Mouse (Mus musculus): ENCODE measurements around the gene Trio. TPM values are rescaled to one million over a fixed set of nuclear protein-coding genes. Genes with fewer than 3 reads are reported as not detected.

Gene Trio
- polyA plus RNA-seq, 1 experiment: 24.7 TPM

DNA sequence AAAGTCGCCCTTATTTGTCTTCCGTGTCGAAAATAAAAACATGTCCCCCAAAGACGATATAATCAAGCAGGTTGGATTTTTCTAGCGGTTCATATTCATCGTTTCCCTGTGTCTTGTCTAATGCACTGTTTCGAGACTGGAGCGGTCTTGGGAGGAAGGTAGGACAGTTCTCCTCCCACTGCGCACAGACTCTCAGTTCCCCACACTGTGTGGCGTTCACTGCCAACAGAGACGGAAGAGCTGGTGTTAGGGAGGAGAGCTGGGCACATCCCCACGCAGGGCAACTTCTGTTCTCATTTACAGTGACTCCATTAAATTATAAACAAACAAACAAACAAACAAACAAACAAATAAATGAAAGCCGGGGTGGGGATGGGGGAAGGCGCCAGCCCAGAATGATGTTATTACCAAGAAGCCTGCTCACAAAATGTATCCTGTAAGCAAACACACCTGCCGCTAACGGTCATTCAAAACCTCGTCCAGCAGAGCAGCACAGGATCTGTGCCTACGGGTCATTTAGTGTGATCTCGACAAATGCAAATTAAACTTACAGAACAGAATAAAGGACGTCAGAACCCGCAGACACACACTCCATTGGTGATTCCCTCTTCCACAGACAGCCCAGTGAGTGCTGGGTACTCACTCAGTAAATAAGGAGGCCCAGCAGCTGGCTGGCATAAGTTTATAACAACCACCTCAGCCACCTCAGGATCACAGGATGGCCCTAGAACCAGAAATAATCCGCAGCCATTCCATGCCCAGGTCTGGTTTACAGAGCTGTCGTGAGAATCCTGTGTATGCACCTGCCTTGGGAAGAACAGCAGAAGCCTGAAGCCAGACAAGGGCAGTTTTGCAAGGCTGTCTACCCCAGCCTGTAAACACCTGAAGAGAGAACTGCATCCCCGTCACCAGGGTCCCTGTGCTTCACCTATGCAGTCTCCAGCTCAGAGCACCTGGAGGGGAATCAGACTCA, 87.5 kb downstream of the Trio start:
- H3K4me3 ChIP-seq (replicated peaks; ENCODE audit: control insufficient read depth, low read depth, low read length): no peak overlapping the region
- whole genome bisulfite sequencing: 58% methylated on average over 24 of the region's 24 CpGs
- no peak overlapping the region for H3K27ac ChIP-seq (ENCODE audit: control insufficient read depth, insufficient read depth, low read depth, low read length, poor library complexity)
- no peak for TF ChIP-seq POLR2A (IDR thresholded peaks at IDR 0.05; ENCODE audit: borderline replicate concordance, control insufficient read depth, low read depth, low read length)
- no peak for TF ChIP-seq CTCF (IDR thresholded peaks at IDR 0.05; ENCODE audit: control insufficient read depth, insufficient read depth, low read length)
- peaks cover 1% of the 10 kb centered on the region for H3K4me1 ChIP-seq (ENCODE audit: control insufficient read depth, insufficient read depth, low read length)

DNA sequence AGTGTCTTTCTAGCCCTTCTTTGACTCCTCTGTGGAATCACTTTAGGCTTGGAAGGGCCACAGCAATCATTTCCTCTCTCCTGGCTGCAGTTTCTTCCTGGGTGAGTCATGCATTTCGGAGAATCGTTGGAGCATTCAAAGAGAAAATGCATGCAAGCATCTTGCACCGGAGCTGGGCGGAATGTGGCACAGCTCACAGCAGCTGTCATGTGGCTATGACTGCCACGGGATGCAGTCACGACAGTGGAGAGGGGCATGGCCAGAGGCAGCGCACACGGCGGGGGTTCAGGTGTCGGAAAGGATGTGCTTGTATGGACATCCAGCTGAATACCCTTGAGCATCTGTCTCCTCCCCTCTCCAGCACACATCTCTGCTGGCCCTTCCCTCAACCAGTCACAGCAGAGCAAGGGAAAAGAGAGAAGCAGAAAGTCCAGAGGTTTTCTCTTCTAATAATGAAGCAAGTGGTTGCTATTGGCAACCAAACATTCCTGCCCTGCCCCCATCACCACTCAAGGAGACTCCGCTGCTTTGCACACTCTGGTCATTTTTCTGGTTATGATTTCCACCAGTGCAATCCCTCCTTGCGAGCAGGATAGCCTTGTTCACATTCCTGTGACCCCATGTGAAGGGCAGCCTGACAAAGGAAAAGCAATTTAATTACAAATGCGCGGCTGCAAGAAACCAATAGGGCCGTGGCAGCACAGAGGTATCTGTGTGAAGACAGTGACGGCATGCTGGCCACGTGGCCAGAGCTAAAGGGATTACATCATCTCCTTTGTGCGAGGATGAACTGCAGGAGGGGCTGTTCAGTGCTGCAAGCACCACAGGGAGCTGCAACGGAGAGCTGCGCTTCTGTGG, 88.4 kb downstream of the Trio start:
- TF ChIP-seq CTCF (IDR thresholded peaks at IDR 0.05; ENCODE audit: control insufficient read depth, insufficient read depth, low read length) (no peak), POLR2A (IDR thresholded peaks at IDR 0.05; ENCODE audit: borderline replicate concordance, control insufficient read depth, low read depth, low read length) (no peak)
- Histone ChIP-seq H3K4me1 (ENCODE audit: control insufficient read depth, insufficient read depth, low read length) (peaks cover 1% of the 10 kb centered on the region), H3K27ac (ENCODE audit: control insufficient read depth, insufficient read depth, low read depth, low read length, poor library complexity) (no peak overlapping the region), H3K4me3 (replicated peaks; ENCODE audit: control insufficient read depth, low read depth, low read length) (no peak overlapping the region)
- WGBS: 56% methylated on average over 20 of the region's 20 CpGs

DNA sequence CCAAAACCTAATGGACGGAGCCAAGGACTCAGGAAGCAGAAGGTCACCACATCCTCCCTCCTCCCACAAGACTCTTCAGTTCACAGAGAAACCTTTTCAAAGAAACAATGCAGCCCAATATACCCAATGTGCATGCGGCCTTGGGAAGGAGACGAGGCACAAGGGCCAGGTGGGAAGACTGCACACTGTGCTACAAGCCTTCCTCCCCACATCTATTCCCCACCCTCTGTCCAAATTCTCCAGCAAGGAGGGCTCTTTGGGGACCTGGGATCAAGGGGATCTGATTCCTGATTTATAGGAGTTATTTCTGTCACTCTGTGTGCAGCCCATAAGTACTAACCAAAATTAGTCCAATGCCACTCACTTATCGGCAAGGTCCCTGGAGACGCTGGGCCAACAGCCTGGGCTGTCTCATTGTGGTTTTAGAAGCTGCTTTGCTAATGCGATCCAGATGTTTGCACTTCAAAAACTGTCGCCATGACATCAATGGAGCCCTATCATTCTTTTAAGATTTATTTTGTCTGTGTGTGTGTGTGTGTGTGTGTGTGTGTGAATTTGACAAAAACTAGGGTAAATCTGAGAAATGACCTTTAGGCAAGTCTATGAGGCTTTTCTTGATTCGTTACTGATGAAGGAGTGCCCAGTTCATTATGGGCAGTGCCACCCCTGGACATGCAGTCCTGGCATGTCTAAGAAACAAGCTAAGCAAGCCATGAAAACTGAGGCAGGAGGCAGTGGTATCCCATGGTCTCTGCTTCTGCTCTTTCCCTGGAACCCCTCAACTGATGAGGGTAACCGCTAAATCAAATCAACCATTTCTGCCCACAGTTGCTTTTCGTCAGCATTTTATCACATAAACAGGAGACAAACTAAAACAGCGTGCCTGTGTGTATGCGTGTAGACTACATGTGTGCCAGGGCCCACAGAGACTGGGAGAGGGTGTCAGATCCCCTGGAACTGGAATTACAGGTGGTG, 89.6 kb downstream of the Trio start:
- Histone ChIP-seq H3K4me3 (replicated peaks; ENCODE audit: control insufficient read depth, low read depth, low read length) (no peak overlapping the region), H3K27ac (ENCODE audit: control insufficient read depth, insufficient read depth, low read depth, low read length, poor library complexity) (no peak overlapping the region), H3K4me1 (ENCODE audit: control insufficient read depth, insufficient read depth, low read length) (no peaks in the 10 kb centered on the region; the same call in 1 of the 2 replicates)
- WGBS: 62% methylated on average over 12 of the region's 12 CpGs
- TF ChIP-seq POLR2A (IDR thresholded peaks at IDR 0.05; ENCODE audit: borderline replicate concordance, control insufficient read depth, low read depth, low read length) (no peak), CTCF (IDR thresholded peaks at IDR 0.05; ENCODE audit: control insufficient read depth, insufficient read depth, low read length) (no peak)

DNA sequence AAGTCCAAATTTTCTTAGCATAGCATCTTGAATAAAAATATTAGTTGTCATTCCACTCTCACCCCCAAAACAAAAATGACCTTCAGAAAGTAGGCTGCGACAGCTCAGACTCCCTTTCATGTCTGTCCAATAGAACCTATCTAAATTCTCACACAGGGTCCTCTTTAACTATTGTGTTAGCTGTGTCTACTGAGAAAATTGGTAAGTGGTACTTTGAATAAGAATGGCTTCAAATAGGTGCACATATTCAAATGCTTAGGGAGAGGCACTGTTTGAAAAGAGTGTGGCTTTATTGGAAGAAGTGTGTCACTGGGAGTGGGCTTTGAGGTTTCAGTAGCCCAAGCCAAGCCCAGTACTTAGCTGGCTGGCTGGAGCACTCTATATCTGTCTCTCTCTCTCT, 92.4 kb downstream of the Trio start:
- no peaks in the 10 kb centered on the region; the same call in 1 of the 2 replicates for H3K4me1 ChIP-seq (ENCODE audit: control insufficient read depth, insufficient read depth, low read length)
- no peak overlapping the region for H3K27ac ChIP-seq (ENCODE audit: control insufficient read depth, insufficient read depth, low read depth, low read length, poor library complexity)
- H3K4me3 ChIP-seq (replicated peaks; ENCODE audit: control insufficient read depth, low read depth, low read length): no peak overlapping the region
- WGBS: 80% methylated on average over 1 of the region's 1 CpGs
- TF ChIP-seq CTCF (IDR thresholded peaks at IDR 0.05; ENCODE audit: control insufficient read depth, insufficient read depth, low read length) (no peak), POLR2A (IDR thresholded peaks at IDR 0.05; ENCODE audit: borderline replicate concordance, control insufficient read depth, low read depth, low read length) (no peak)

DNA sequence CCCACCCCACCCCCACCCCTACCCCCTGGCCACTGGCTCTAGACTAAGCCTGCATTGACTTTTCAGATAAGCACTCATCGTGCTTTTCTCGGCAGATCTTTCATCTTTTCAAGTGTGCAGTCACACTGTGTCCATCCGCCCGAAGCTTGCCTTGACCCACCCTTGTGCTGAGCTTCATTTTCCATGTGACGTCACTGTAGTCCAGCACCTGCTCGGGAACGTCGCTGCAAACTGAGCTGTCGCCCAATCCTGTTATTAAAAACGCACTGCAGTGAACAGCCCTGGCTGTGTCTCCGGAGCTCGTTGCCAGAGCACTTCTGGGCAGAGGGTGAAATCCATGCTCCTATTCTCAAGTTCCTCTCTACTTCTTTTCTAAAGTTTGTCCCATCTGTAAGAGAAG, 93.8 kb downstream of the Trio start:
- TF ChIP-seq CTCF (IDR thresholded peaks at IDR 0.05; ENCODE audit: control insufficient read depth, insufficient read depth, low read length) (no peak), POLR2A (IDR thresholded peaks at IDR 0.05; ENCODE audit: borderline replicate concordance, control insufficient read depth, low read depth, low read length) (no peak)
- peaks cover 4% of the 10 kb centered on the region; the same call in 1 of the 2 replicates for H3K4me1 ChIP-seq (ENCODE audit: control insufficient read depth, insufficient read depth, low read length)
- no peak overlapping the region for H3K4me3 ChIP-seq (replicated peaks; ENCODE audit: control insufficient read depth, low read depth, low read length)
- WGBS: 84% methylated on average over 12 of the region's 12 CpGs
- no peak overlapping the region for H3K27ac ChIP-seq (ENCODE audit: control insufficient read depth, insufficient read depth, low read depth, low read length, poor library complexity)

DNA sequence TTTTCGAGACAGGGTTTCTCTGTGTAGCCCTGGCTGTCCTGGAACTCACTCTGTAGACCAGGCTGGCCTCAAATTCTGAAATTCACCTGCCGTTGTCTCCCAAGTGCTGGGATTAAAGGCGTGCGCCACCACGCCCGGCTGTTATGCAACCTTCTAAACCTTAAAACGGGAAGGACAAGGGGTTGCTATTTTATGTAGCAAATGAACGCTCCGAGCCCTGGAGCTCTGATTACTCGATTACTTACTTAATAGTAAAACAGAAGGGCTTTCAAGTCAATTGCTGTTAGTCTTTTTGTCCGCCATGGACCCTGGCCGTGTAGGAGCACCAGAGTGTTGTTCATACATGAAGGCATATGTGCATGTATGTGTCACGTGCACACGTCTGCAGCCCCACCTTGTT, 94.2 kb downstream of the Trio start:
- TF ChIP-seq POLR2A (IDR thresholded peaks at IDR 0.05; ENCODE audit: borderline replicate concordance, control insufficient read depth, low read depth, low read length) (no peak), CTCF (IDR thresholded peaks at IDR 0.05; ENCODE audit: control insufficient read depth, insufficient read depth, low read length) (no peak)
- Histone ChIP-seq H3K4me3 (replicated peaks; ENCODE audit: control insufficient read depth, low read depth, low read length) (no peak overlapping the region), H3K4me1 (ENCODE audit: control insufficient read depth, insufficient read depth, low read length) (peaks cover 4% of the 10 kb centered on the region; the same call in 1 of the 2 replicates), H3K27ac (ENCODE audit: control insufficient read depth, insufficient read depth, low read depth, low read length, poor library complexity) (no peak overlapping the region)
- 63% methylated on average over 14 of the region's 14 CpGs for WGBS

DNA sequence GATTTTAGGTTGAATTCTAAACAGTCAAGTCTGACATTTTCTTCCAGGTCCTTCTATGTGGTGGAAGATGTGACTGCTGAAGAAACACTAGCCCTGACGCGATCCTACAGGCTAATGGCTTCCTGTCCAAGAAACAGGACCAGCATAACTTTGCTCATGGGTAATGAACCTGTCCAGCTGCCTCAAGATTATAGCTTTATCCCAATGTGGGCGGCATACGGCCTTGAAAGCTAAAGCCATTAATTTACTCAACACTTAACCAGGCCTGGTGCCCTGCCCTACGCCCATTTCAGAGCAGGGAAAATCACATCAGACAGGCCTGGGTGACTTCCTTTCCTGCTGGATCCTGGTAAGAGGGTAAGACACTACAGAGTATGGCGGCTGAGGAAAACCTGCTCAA, 98.0 kb downstream of the Trio start:
- no peak overlapping the region for H3K27ac ChIP-seq (ENCODE audit: control insufficient read depth, insufficient read depth, low read depth, low read length, poor library complexity)
- peaks cover 8% of the 10 kb centered on the region; the same call in 1 of the 2 replicates for H3K4me1 ChIP-seq (ENCODE audit: control insufficient read depth, insufficient read depth, low read length)
- no peak overlapping the region for H3K4me3 ChIP-seq (replicated peaks; ENCODE audit: control insufficient read depth, low read depth, low read length)
- TF ChIP-seq CTCF (IDR thresholded peaks at IDR 0.05; ENCODE audit: control insufficient read depth, insufficient read depth, low read length): no peak
- WGBS: 76% methylated on average over 6 of the region's 6 CpGs
